Mouse (Mus musculus) liver (tissue): Measurements from ENCODE around the gene Slc1a2.

Source experiments
- DNase-seq: peaks from one replicate; pipeline ENCODE4 v3.0.0-alpha.2; 2020; ENCODE audit warnings: mixed read lengths

Slc1a2 gene

DNA sequence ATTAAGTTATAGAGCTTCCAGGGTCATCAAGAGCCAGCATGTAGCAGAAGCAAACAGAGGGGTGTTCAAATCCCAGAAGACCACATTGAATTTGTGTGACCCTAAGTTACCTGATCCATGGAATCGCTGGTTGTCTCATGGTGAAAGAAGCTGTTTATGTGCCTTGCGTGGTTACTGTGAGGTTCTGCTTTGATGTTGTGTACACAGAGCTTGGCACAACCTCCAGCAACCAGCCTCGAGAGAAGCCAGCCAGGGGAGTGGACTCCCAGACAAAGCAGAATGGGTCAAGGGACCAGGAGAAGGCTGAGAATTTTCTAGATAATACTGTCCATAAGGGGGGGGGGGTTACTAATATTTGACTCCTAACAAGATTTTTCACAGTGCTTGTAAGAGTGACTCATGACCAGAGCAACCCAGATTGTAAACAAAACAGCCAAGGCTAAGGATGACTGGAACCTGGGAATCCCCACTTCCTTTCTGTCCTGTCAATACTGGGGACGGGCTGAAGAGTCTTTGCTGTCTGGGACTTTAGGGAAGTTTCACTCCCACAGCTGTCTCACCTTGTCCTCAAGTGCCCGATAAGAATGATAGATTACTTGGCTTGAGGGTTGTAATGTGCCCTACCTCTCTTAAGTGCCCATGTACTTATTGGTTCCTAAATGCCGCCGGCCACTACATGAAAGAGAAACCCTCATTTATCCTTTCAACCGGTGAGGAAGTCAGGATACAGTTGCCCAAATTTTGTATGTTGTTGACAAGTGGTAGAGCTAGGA, 106.3 kb downstream of the Slc1a2 start:
- no peak for DNase-seq

DNA sequence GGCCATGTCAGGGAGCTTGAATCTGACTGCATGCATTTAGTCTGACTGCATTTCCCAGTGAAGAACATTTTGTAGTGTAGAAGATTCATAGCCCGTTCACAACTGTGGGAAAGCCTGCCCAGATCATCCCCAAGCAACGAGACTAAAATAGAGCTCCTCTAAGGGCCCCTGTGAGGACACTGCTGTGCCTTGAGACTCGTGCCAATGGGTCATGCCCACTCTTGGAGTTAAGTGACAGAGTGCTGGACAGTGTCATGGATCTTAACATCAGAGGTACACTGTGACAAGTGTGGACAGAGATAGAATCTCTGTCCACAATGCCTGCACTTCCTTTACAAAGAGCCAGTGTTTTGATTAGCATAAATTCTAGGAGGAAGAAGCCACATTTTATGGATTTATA, 109.8 kb downstream of the Slc1a2 start:
- no peak for DNase-seq

DNA sequence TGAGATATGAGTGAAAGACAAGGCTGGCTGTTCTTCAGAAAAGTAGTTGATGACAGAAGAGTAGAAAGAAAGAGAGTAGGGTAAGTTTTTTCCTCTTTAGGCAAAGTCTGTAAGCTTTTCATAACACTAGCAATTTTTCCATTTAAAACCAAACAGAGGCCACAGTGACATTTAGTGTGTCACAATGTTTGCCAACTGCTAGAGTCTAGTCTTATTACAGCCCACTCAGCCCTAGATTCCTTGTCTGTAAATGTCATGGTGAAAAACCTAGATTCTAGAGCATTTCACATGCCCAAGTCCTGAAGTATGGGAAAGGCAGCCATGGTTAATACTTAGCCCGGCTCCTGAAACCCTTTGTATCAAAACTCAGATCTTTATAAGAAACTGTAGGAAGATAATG, 112.8 kb downstream of the Slc1a2 start:
- no peak for DNase-seq

DNA sequence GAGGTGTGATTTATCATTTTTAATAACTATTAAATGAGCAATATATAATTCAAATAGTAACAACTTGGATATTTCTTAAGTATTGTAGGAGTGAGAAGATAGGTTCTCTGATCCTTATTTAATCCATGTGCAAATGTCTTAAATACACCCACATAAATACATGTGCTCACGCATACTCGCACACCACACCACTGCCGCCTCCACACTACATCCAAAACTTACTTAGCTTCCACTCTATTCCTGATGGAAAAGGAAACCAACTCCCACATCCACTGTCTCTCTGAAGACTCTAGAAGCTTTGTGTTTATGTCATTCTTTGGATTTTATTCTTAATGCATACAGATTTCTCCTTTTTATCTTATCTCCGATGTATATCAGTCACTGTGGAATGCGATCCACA, 113.8 kb downstream of the Slc1a2 start:
- no peak for DNase-seq

DNA sequence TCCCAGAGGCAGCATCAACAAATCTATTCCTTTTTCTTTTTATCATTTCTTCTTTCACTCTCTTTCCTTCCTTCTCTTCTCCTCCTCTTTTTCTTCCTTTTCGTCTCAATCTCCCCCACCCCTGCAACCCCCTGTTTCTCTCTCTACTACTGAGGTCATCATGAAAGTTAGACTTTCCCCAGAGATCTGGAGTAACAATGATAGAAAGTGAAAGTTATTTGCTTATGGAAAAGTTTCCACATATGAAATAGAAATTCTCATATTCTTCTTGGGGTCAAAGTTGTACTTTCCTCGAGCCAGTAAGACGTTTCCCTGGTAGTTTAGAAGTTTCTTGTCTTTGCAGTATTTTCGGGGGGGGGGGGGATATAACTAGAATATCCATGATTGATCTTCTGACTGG, 116.2 kb downstream of the Slc1a2 start:
- no peak for DNase-seq

DNA sequence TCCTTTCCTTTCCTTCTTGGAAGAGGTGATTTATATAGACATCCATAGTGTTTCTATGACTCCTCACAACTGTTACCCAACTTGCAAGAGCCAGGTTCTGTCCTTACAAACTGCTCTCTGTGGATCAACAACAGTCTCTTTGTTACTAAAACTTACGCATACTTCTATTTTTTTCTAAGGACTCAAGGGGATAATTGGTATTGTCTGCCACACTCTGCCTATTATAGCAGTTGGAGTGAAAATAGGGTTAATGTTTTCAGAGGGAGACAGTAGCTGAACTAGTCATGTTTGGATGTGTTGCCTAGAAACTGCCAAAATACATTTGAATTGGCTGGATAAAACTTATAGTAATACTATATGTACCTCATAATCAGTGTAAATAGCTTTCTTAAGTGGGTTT, 117.1 kb downstream of the Slc1a2 start:
- DNase-seq, result no peak

DNA sequence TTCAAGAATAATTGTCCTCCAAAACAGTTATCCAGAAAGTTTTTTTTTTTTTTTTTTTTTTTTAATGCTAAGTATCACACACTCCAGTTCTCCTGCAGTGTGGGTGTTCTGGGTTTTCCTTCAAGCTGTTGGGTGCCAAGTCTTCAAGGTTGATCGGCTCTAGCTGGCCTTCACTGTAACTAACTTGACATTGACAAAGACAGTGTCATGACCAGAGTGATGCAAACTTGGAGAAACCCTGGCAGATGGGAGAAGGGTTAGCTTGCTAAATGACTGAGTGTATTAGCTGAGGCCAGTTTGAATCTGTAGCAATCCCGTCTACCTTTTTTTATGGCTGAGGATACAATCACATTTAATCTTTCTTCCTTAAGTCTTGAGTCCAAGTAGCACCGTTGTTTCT, 119.7 kb downstream of the Slc1a2 start:
- no peak for DNase-seq

DNA sequence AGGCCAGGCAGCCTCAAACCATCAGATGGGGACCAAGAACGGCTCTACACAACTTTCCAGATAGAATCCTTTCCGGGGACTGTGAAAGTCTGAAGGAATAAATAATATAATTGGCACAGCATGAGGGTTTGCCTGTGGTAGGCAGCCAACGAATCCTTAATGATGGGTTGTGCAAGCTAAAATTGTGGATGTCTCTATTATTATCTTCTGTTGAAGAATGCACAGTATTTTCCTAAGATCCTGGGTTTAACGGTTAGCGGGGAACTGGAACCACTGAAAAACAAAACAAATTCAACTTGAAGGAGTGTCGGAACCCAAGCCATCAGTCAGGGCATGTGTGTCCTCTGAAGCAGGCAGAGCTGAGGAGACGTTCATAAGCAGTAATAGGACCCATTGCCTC, 124.3 kb downstream of the Slc1a2 start:
- no peak for DNase-seq

DNA sequence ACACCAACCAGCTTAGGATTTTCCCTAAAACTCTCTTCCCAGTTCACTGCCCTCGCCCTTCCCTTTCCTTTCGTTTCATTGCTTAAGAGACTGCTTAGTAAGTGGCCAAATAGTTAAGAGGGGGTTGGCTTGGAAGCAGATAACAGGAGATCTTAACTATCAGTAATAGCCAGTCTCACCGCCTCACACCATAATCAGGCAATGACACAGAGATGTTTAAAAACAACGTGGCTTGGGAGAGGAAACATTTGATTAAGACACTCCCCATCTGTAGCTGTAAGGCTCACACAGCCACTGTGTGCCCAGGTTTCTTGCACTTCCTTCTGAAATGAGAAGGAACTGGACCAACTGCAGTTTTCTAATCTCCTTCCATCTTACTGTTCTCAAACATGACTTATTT, 127.2 kb downstream of the Slc1a2 start:
- DNase-seq, result no peak

DNA sequence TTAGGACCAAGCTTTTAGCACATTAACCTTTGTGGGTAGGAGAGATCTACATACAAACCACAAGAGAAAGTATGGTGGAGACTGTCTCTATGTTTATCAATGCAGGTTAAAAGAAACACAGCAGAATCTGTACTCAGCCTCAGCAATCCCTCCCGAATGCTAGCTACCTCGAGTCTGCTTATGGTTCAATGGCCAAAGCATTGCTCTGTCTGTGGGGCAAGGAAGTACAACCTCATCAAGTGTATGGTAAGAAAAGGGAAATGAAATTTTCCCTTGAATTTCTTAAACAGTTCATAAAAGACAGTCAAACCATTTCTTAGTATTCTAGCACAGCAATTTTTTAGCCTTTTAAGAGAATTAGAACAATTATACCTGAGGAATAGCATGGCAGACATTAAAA, 133.2 kb downstream of the Slc1a2 start:
- DNase-seq, result no peak

DNA sequence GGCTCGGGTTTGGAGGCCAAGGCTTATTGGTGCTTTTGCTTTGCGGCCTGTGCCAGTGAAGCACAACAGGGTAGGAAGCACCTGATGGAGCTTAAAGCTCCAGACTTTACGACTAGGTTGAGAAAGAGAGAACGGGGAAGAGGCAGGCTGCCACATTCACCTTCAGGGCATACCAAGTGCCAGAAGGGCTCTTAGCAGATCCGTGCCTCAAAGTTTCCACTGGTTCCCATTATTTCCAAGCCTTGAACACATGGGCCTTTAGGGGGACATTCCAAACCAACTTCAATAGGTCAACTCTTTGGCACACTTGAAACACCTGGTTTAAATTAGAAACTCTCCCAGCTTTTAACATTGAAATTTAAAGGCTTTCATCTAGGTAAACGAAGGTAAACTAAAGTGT, 134.3 kb downstream of the Slc1a2 start:
- DNase-seq, result no peak

DNA sequence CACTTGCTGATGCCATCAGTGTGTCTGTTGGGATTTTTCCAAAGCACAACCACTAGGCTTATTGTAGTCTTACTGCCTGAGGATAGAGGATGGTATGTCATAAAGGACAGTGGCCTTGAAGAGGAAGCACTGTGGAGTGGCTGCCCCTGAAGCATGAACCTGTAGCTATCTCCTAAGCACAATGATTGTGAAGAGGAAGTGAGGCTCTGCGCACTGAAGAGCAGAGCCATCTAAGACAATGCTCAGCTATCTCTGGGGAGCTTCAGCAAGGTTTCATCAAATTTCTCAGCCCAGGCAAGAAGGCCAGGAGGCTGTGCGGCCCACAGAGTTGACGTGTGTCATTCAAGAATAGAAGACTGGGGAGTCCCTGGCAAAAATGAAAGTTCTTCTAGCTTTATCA, 136.6 kb downstream of the Slc1a2 start:
- no peak for DNase-seq

DNA sequence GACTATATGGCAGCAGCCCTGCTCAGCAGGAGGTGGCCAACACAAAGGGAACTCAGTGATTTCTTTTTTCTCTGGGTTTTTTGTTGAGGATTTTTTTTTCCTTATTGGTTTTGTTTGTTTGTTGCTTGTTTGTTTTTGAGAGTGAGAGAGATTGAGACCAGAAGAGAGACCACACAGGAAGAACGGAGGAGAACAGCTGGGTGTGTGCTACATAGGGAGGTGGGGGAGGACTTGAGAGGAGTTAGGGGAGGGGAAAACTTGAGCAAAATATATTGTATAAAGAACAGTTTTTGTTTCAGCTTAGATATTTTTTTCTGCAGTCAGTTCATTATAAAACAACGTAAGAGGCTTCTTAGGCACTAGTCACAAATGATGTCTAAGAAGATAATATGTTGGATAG, 139.7 kb downstream of the Slc1a2 start:
- no peak for DNase-seq

DNA sequence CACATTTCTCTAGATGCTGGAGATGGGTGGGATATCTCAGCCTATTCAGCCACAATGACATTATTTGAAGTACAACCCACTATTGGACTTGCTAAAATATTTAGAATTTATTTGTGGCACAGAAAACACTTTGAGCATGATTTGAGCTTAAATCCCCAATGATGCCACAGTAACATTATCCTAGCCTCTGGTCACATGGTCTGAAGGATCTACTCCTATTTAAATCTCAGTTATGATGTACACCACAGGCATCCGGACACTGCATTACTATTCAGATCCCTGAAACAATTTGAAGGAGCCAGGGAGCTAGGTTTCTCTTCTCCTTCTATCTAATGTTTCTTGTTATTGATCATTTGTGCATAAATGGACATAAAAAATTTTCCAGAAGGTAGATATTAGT, 143.4 kb downstream of the Slc1a2 start:
- DNase-seq, result no peak

DNA sequence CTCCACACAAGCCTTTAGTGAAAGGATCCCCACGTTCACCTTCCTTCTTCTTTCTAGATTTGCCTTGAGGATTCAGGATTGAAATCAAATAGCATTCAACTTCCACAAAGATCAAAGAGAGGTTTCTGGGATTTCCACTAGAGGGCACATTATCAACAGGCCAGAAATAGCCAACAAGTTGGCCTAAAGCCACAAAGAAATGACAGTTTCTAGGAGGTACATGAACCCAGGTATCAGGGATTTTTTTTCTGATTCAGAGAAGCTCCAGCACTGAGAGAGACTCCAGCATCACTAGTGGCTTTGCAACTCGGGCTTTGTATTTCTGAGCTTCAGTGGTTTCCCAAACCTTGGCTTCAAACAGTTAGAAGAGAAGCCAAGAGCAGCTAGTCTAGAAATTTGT, 145.7 kb downstream of the Slc1a2 start:
- DNase-seq, result no peak

DNA sequence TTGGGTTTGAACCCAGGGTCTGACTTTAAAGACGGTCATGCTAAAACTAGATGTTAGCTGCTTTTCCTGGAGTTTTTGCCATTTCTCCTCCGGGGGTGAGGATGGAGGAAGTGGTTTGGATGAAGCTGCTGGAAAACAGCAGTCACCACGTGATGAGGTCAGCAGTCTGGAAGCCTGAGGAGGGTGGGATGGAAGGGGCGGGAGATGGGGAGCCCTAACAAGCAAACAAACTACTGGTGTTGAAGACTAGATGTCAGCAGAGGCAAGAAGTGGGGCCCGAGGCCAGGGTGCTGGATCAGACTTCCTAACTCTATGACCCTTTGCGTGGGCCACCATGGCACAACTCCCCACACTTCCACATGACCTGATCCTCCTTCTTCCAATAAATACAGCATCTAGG, 146.8 kb downstream of the Slc1a2 start:
- DNase-seq, result no peak

DNA sequence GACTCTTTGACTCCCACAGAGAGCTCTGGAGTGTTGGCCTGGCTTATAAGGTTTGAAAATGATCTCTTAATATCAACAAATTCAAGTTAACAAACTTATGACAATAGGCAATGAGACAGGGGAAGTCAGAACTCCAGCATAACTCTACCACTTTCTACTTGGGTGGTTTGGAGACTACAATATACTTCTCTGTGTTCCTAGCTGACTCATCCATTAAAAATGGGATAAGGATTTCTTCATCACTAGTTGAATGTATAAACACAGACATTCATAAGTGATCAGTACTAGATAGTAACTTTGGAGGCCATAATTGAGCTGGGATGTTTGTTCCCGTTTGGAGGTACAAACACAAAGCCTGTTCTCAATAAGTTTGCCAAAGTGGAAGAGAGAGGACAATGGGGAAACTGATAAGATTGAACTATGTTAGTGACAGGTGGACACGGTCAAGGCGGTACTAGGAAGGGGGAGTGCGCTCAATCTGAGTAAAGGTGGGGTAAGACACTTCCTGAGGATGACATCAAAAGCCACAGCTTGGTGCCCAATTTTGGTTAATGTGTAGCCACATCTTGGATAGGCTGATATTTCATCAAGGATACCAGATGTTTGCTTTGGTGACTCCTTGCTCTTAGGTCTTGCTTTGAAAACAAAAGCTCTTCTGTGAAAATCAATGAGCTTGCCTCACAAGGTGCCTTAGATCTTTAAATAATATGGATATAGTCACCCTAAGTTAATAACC, 147.5 kb downstream of the Slc1a2 start:
- DNase-seq, result no peak

DNA sequence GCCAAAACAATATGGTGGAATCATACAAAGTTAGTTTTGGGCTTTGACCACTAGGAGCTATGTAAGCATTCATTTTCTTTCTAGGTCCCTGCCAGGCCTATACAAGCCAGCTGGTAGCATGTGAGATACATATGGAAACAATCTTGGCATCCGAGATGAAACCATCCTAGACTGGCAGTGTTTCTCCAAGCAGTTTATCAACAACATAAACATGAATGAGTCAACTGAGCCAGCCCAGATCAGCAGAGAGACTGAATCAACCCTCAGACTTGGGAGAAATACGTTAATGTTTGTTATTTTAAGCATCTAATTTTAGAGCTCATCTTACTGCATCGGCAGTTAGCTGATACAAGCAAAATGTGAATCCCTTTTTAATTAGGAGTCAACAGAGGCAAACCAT, 149.2 kb downstream of the Slc1a2 start:
- DNase-seq, result no peak

DNA sequence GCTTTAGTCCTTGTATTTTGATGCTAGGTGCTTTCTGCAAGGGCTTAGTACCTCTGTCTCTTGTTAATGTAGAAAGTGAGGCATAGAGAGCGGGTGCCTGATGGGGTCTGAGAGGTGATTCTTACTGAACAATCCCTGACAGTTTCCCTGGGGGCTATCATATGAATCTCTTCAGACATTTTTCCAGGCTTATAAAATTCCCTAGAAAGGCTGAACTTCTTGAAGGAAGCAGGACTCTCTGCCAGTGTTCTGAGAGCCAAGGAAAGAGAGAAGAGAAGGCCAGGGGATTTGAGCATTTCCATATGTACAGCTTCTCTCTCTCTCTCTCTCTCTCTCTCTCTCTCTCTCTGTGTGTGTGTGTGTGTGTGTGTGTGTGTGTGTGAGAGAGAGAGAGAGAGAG, 151.0 kb downstream of the Slc1a2 start:
- no peak for DNase-seq

DNA sequence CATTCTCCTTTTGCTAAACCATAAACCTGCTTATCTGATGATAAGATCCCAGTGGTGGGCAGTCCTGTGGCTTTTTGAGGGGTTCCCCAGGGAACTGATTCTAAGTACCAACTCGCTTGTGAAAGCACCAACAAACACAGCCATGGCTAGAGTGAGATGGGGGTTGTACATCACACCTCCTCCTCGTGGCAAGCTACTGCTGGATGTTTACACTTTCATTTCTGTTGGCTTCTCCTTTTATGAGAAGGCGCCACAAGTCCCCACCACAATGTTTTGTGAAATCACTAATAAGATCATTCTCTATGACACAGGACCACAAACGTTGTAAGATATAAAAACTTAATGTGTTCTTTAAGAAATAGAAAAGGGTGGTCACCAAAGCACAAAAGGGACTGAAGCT, 154.3 kb downstream of the Slc1a2 start:
- no peak for DNase-seq

DNA sequence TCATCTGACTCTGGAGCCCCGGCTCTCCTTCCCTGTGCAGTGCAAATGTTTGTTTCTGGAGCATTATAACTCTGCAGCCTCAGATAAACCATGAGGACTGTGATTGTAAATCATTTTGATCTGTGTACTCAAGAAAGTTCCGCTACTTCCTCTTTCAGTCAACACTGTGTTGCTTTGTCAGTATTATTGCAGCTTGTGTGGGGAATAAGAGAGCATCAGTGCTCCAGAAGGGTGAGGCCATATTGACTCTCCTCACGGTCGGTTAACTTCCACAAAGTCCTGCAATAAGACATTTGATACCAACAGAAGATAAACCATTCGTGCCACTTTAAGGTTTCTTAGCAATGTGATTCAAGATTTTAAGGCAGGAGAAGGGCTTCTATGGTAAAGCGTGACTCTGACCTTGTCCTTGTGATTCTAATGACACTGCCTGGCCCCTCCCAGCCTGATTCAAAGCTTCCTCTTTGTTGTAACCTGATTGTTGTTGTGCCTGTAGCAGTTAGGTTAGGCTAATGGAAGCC, 156.9 kb downstream of the Slc1a2 start:
- DNase-seq, result no peak

DNA sequence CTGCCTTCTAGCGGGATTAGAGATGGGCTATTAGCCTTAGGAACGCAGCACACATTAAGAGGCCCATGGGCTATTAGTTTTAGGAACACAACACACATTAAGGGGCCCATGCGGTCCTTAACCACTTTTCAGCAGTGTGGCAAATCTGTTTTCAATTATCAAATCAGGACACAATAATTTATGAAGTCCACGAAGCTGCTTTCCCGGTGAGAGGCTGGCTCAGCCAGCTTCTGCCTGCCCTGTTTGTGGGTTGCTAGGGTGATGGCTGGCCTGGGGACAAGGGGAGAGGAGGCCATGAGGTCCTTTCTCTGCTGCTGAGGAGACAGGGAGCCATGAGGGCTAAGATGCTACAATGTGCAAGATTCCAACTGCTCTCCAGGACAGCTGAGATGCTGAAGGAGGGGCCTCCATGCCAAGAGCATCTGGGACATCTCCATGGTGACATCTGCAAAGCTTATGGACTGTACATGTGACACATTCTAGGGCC, 161.8 kb downstream of the Slc1a2 start:
- no peak for DNase-seq

DNA sequence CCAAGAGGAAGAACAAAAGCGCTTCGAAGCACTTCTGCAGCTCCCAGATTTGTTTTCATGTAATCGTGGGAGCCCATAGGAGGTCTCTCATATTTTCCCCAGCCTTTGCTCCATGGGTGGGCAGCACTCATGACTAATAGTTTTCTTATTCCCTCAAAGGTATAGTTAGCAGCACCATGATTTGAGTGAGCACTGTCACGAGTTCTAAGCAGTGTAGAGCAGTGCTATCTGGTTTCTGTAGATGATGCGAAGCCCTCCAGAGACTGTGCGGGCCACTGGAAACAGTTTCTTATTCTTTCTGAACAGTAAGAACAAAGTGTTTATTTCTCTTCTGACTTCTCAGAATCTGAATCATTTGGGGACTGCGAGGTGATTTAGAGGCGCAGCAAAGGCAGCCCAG, 162.3 kb downstream of the Slc1a2 start:
- DNase-seq, result no peak

DNA sequence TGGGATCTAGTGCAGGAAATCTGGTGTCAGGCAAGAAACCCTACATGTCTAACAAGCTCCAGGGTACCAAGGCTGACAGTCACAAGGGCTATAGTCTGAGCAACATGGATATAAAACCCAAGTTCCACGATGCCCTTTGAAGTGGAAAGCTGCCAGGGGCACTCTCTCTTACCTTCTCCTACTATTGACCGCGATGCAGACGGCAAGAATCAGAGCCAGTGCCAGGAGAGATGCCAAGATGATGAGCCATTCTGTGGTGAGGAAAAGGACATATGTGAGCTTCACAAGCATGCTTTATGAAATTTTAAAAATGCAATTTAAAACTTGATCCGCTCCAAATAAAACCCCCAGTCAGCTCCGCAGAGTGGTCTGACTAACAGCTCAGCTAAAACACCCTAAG, 163.6 kb downstream of the Slc1a2 start:
- no peak for DNase-seq
